Mouse (Mus musculus): Measurements from ENCODE around the gene Lpcat3. TPM values are rescaled to one million over a fixed set of nuclear protein-coding genes. Genes with fewer than 3 reads are reported as not detected.

Gene Lpcat3
- total and polyA plus RNA-seq, 2 experiments from 2014 or later, result 49.3 to 62.7 TPM

DNA sequence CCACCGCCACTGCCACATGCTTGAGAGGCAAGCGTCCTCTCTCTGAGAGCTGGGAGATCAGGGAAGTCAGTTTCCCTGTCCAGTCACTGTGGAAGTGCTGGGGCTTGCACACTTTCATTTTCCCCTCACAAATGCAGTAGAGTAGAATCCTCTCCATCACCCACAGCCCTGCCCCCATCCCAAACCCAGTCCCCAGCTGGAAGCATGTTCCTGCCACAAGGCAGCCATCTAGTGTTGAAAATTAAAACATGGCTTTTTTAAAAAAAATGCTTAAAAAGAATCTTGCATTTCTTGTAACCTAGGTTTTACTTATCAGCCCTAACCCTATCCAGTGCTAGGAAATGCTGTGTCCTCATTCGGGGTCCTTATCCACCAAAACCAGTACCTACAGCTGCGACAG lies 22.8 kb upstream of the Lpcat3 start:
- Histone ChIP-seq H3K27me3 (ENCODE audit: control insufficient read depth, insufficient read depth, low read length) (no peaks in the 10 kb centered on the region), H3K9me3 (replicated peaks; ENCODE audit: control insufficient read depth, low read length) (no peaks in the 10 kb centered on the region), H3K4me1 (ENCODE audit: control insufficient read depth, insufficient read depth) (no peaks in the 10 kb centered on the region), H3K9ac (replicated peaks; ENCODE audit: low read depth, low read length) (no peak overlapping the region), H3K4me3 (ENCODE audit: low read depth, low read length) (no peak overlapping the region), H3K4me2 (ENCODE audit: low read depth, low read length) (no peak overlapping the region), H3K36me3 (replicated peaks; ENCODE audit: control insufficient read depth, insufficient read depth, low read length) (no peaks in the 10 kb centered on the region), H3K27ac (ENCODE audit: low read depth) (no peak overlapping the region)
- no peak for TF ChIP-seq EP300 (IDR thresholded peaks at IDR 0.05; ENCODE audit: low read depth)
- TF ChIP-seq CTCF (IDR thresholded peaks at IDR 0.05; ENCODE audit: low read depth), result peak; percentile 27; the same call in 1 of the 2 replicates
- WGBS, result 76% methylated on average over 4 of the region's 4 CpGs
- ATAC-seq (ENCODE audit: insufficient read depth, low read depth) (no peak), DNase-seq (ENCODE audit: low spot score) (no peak)

DNA sequence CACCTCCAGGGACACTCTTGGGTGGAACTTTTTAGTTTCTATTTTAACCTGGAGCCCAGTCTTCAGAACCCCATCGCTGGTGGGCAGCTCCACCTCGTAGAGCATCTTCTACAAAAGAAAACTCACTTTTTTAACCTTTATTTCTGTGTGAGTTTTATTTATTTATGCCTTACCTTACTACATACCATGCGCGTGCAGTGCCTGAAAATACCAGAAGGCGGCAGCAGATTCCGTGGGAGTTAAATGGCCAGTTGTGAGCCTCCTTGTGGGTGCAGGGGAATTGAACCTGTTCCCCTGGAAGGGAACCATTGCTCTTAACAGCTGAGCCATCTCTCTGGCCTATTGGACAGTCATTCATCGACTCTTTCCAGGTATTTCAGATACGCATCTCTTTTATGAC lies 21.8 kb upstream of the Lpcat3 start:
- Histone ChIP-seq H3K4me3 (ENCODE audit: low read depth, low read length) (no peak overlapping the region), H3K9ac (replicated peaks; ENCODE audit: low read depth, low read length) (no peak overlapping the region), H3K4me2 (ENCODE audit: low read depth, low read length) (no peak overlapping the region), H3K4me1 (ENCODE audit: control insufficient read depth, insufficient read depth) (no peaks in the 10 kb centered on the region), H3K9me3 (replicated peaks; ENCODE audit: control insufficient read depth, low read length) (no peaks in the 10 kb centered on the region), H3K36me3 (replicated peaks; ENCODE audit: control insufficient read depth, insufficient read depth, low read length) (no peaks in the 10 kb centered on the region), H3K27me3 (ENCODE audit: control insufficient read depth, insufficient read depth, low read length) (no peaks in the 10 kb centered on the region), H3K27ac (ENCODE audit: low read depth) (no peak overlapping the region)
- DNase-seq (ENCODE audit: low spot score), result no peak
- ATAC-seq (ENCODE audit: insufficient read depth, low read depth), result no peak
- peak; percentile 71 for TF ChIP-seq CTCF (IDR thresholded peaks at IDR 0.05; ENCODE audit: low read depth)
- TF ChIP-seq EP300 (IDR thresholded peaks at IDR 0.05; ENCODE audit: low read depth), result no peak
- WGBS, result 33% methylated on average over 8 of the region's 8 CpGs

DNA sequence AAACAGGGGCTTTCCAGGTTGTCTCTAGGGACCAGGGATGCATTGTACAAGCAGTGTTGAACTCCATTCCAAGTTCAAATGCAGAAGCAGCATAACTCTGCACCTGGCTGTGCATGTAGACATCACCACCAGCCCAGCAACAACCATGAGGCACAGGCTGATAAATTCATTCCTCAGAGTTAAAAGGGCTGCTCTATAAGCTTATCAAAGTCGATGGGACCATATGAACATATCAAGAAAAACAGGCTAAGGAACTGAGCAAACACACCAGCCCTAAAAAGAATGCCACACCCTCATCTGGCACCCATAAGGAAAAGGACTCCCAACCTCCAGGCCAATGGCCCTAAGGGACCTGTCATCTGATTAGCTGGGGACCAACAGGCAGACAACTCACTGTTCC lies 16.4 kb upstream of the Lpcat3 start:
- DNase-seq (ENCODE audit: low spot score), result no peak
- Histone ChIP-seq H3K27ac (ENCODE audit: low read depth) (no peak overlapping the region), H3K9ac (replicated peaks; ENCODE audit: low read depth, low read length) (no peak overlapping the region), H3K9me3 (replicated peaks; ENCODE audit: control insufficient read depth, low read length) (no peaks in the 10 kb centered on the region), H3K27me3 (ENCODE audit: control insufficient read depth, insufficient read depth, low read length) (no peaks in the 10 kb centered on the region), H3K4me3 (ENCODE audit: low read depth, low read length) (no peak overlapping the region), H3K4me1 (ENCODE audit: control insufficient read depth, insufficient read depth) (no peaks in the 10 kb centered on the region), H3K4me2 (ENCODE audit: low read depth, low read length) (no peak overlapping the region), H3K36me3 (replicated peaks; ENCODE audit: control insufficient read depth, insufficient read depth, low read length) (no peaks in the 10 kb centered on the region)
- 57% methylated on average over 1 of the region's 1 CpGs for WGBS
- TF ChIP-seq EP300 (IDR thresholded peaks at IDR 0.05; ENCODE audit: low read depth) (no peak), CTCF (IDR thresholded peaks at IDR 0.05; ENCODE audit: low read depth) (no peak)
- no peak for ATAC-seq (ENCODE audit: insufficient read depth, low read depth)

DNA sequence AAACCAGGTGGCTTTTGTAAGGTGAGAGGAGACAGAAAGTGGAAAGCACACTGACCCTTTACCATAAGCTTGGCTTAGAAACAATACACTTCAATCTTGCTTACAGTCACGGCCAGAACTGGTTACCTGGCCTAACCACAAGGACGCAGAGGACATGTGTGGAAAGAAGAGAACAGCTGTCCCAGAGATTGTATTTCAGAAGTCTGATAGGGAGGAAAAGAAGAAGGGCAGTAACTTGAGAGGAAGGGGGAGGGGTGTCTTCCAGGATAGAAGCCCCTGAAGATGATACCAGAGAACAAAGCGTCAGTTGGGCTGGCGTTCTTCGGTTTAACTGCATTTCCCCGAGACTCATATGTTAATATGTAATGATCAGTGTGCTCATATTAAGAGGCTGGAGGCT lies 6.9 kb upstream of the Lpcat3 start:
- Histone ChIP-seq H3K36me3 (replicated peaks; ENCODE audit: control insufficient read depth, insufficient read depth, low read length) (no peaks in the 10 kb centered on the region), H3K27me3 (ENCODE audit: control insufficient read depth, insufficient read depth, low read length) (no peaks in the 10 kb centered on the region), H3K4me2 (ENCODE audit: low read depth, low read length) (no peak overlapping the region), H3K9me3 (replicated peaks; ENCODE audit: control insufficient read depth, low read length) (peaks cover 7% of the 10 kb centered on the region; the same call in 1 of the 2 replicates), H3K4me3 (ENCODE audit: low read depth, low read length) (no peak overlapping the region), H3K27ac (ENCODE audit: low read depth) (no peak overlapping the region), H3K4me1 (ENCODE audit: control insufficient read depth, insufficient read depth) (no peaks in the 10 kb centered on the region), H3K9ac (replicated peaks; ENCODE audit: low read depth, low read length) (no peak overlapping the region)
- 65% methylated on average over 6 of the region's 6 CpGs for WGBS
- ATAC-seq (ENCODE audit: insufficient read depth, low read depth) (no peak), DNase-seq (ENCODE audit: low spot score) (no peak)
- no peak for TF ChIP-seq EP300 (IDR thresholded peaks at IDR 0.05; ENCODE audit: low read depth)
- no peak for TF ChIP-seq CTCF (IDR thresholded peaks at IDR 0.05; ENCODE audit: low read depth)

DNA sequence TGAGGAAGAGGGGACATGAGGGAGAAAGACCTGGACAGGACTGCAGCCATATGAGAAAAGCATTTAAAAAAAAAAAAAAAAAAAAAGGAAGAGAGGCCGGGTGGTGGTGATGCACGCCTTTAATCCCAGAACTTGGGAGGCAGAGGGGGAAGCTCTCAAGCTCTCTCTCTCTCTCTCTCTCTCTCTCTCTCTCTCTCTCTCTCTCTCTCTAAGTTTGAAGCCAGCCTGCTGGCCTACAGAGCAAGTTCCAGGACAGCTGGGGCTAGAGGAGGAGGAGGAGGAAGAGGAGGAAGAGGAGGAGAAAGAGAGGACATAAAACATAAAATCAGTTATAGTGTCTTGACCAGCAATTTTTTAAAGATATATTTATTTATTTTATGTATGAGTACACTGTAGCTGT lies 4.8 kb upstream of the Lpcat3 start:
- Histone ChIP-seq H3K4me1 (ENCODE audit: control insufficient read depth, insufficient read depth) (peaks cover 3% of the 10 kb centered on the region; the same call in 1 of the 2 replicates), H3K27ac (ENCODE audit: low read depth) (no peak overlapping the region), H3K36me3 (replicated peaks; ENCODE audit: control insufficient read depth, insufficient read depth, low read length) (no peaks in the 10 kb centered on the region), H3K9me3 (replicated peaks; ENCODE audit: control insufficient read depth, low read length) (peaks cover 4% of the 10 kb centered on the region; the same call in 1 of the 2 replicates), H3K4me2 (ENCODE audit: low read depth, low read length) (no peak overlapping the region), H3K9ac (replicated peaks; ENCODE audit: low read depth, low read length) (no peak overlapping the region), H3K4me3 (ENCODE audit: low read depth, low read length) (no peak overlapping the region), H3K27me3 (ENCODE audit: control insufficient read depth, insufficient read depth, low read length) (no peaks in the 10 kb centered on the region)
- DNase-seq (ENCODE audit: low spot score), result no peak
- TF ChIP-seq EP300 (IDR thresholded peaks at IDR 0.05; ENCODE audit: low read depth), result no peak
- TF ChIP-seq CTCF (IDR thresholded peaks at IDR 0.05; ENCODE audit: low read depth), result no peak
- ATAC-seq (ENCODE audit: insufficient read depth, low read depth), result no peak
- WGBS, result 58% methylated on average over 2 of the region's 2 CpGs

DNA sequence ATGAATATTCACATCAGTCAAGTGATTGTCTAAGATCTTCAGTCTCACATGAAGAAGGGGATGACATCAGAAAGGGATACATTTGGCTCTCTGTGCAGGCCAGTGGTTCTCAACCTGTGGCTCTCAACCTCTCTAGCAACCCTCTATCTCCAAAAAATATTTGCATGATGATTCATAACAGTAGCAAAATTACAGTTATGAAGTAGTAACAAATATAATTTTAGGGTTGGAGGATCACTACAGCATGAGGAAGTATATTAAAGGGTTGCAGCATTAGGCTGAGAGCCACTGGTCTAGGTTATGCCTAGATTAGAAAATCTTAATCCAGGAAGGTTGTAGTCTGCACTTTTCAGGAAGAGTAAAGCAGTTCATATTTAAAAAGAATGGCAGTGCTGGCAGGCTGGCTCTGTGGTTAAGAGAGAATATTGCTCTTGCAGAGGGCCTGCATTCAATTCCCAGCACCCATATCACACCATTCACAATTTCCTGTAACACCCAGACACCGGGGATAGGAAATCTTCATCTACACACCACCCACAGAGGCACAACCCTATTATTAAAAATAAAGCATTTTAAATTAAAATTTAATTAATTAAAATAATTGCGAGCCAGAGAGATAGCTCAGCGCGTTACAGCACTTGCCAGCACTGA lies 1.5 kb upstream of the Lpcat3 start:
- TF ChIP-seq EP300 (IDR thresholded peaks at IDR 0.05; ENCODE audit: low read depth) (no peak), CTCF (IDR thresholded peaks at IDR 0.05; ENCODE audit: low read depth) (no peak)
- DNase-seq (ENCODE audit: low spot score) (no peak), ATAC-seq (ENCODE audit: insufficient read depth, low read depth) (no peak)
- H3K36me3 ChIP-seq (replicated peaks; ENCODE audit: control insufficient read depth, insufficient read depth, low read length), result no peaks in the 10 kb centered on the region
- WGBS, result 94% methylated on average over 4 of the region's 4 CpGs
- H3K4me3 ChIP-seq (ENCODE audit: low read depth, low read length), result no peak overlapping the region
- H3K27me3 ChIP-seq (ENCODE audit: control insufficient read depth, insufficient read depth, low read length), result no peaks in the 10 kb centered on the region
- peaks cover 12% of the 10 kb centered on the region for H3K4me1 ChIP-seq (ENCODE audit: control insufficient read depth, insufficient read depth)
- H3K4me2 ChIP-seq (ENCODE audit: low read depth, low read length), result no peak overlapping the region
- no peak overlapping the region for H3K9ac ChIP-seq (replicated peaks; ENCODE audit: low read depth, low read length)
- no peaks in the 10 kb centered on the region for H3K9me3 ChIP-seq (replicated peaks; ENCODE audit: control insufficient read depth, low read length)
- no peak overlapping the region for H3K27ac ChIP-seq (ENCODE audit: low read depth)
